In genomic region chr4:130022952-130023351, GRCm38 (mm10) we compare ENCODE assay signal across 11 mouse cellular contexts. TPM values are rescaled to one million over a fixed set of nuclear protein-coding genes. Genes with fewer than 3 reads are reported as not detected.
"Had no signal": no experiment of that assay in that cellular context is flagged by ENCODE, and none has a peak within 500 bp of the region (broad histone marks: within the 10 kb centered on the region; RNA-seq: fewer than 3 reads in every experiment).

No protein-coding gene starts in this region.

- H3K4me3 ChIP-seq: limb, embryonic 12.5 days; liver, embryonic 13.5 days; lung, embryonic 15.5 days; midbrain, embryonic 13.5 days had no signal

- H3K27ac ChIP-seq: limb, embryonic 12.5 days; liver, embryonic 13.5 days; lung, embryonic 15.5 days; midbrain, embryonic 13.5 days had no signal

- DNase-seq: kidney, adult 8-10 months; kidney, postnatal 36 days; liver; liver, embryonic 13.5 days; liver, postnatal 0 days; thymus, adult 2 months; thymus, postnatal 25 days had no signal

RNA-seq across cellular contexts. Expression of gene Adgrb2, which starts 38.3 kb away (rescaled TPM):
- total RNA-seq: megakaryocyte progenitor cell, adult 5-6 weeks had no signal
- polyA plus RNA-seq: liver, postnatal 0 days had no signal
